Mouse (Mus musculus) myocyte (in vitro differentiated cells): ENCODE data around the gene Bola2.

Experiments
- CEBPB ChIP-seq: IDR thresholded peaks from 2 replicates; pipeline ENCODE4 v1.6.1; 2011; ENCODE audit warnings: mild to moderate bottlenecking, moderate library complexity; ENCODE audit not compliant: poor library complexity, insufficient read depth, severe bottlenecking
- POLR2A ChIP-seq: IDR thresholded peaks from one replicate; pipeline ENCODE4 v1.6.1; 2011; ENCODE audit warnings: low read depth, mild to moderate bottlenecking, control low read depth, moderate library complexity; ENCODE audit not compliant: insufficient read length
- USF1 ChIP-seq: IDR thresholded peaks from one replicate; pipeline ENCODE4 v1.6.1; 2011; ENCODE audit warnings: low read depth, mild to moderate bottlenecking, control low read depth, moderate library complexity

DNA sequence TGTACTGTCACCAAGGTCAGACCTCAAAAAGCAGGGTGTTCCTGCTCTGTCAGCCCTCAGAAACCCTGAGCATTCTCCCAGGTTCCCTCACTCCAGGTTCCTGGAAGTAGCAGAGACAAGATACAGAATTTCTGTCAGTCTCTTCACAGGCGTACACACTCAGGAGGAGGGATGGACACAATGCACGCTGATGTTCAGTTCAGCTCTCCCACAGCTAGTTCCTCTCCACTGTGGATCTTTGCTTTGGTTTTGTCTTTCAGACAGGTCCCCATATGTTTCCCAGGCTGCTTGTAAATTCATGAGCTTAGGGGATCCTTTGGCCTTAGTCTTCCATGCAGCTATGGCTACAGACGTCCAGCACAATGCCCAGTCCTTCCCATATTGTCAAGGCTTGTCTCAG lies 1.7 kb downstream of the Bola2 start:
- TF ChIP-seq CEBPB, result no peak
- TF ChIP-seq POLR2A, result no peak
- TF ChIP-seq USF1, result no peak
